Mouse (Mus musculus): Measurements from ENCODE around the gene Gata1. TPM values are rescaled to one million over a fixed set of nuclear protein-coding genes. Genes with fewer than 3 reads are reported as not detected.

Gata1 gene
- polyA plus RNA-seq, 1 experiment from 2014 or later, result 0.08 TPM

GRCm38 (mm10) chrX:7947900-7948492, 29.9 kb downstream of the Gata1 start:
- DNase-seq (ENCODE audit: low spot score) (peak; percentile 96), ATAC-seq (replicated peaks; ENCODE audit: low FRiP score, low read depth) (peak; percentile 97; the same call in 1 of the 2 replicates)
- no peaks in the 10 kb centered on the region for H3K9me3 ChIP-seq (replicated peaks; ENCODE audit: low read length)
- no peaks in the 10 kb centered on the region for H3K4me1 ChIP-seq (replicated peaks; ENCODE audit: insufficient read depth, low read length)
- 26% methylated on average over 38 of the region's 38 CpGs for WGBS
- no peak overlapping the region for H3K27ac ChIP-seq
- H3K27me3 ChIP-seq (ENCODE audit: insufficient read depth, low read length), result no peaks in the 10 kb centered on the region
- H3K4me3 ChIP-seq (replicated peaks; ENCODE audit: low read depth, low read length), result peak overlapping the region; percentile 38
- H3K36me3 ChIP-seq (ENCODE audit: insufficient read depth, low read length), result no peaks in the 10 kb centered on the region
- peak overlapping the region; percentile 53 for H3K4me2 ChIP-seq (ENCODE audit: low read length)
- no peak for TF ChIP-seq CTCF (IDR thresholded peaks at IDR 0.05; ENCODE audit: low read depth)
- peak overlapping the region; percentile 53; the same call in 1 of the 2 replicates for H3K9ac ChIP-seq (ENCODE audit: low read depth, low read length)

GRCm38 (mm10) chrX:7947108-7947899, 30.6 kb downstream of the Gata1 start, which contains the start of gene Hdac6:
Hdac6 (minus strand) TSS chrX:7947889.
- no peak for DNase-seq (ENCODE audit: low spot score)
- H3K4me1 ChIP-seq (replicated peaks; ENCODE audit: insufficient read depth, low read length), result no peaks in the 10 kb centered on the region
- H3K9ac ChIP-seq (ENCODE audit: low read depth, low read length), result peak within 1 kb of the TSS; percentile 53
- no peaks in the 10 kb centered on the region for H3K9me3 ChIP-seq (replicated peaks; ENCODE audit: low read length)
- H3K4me3 ChIP-seq (replicated peaks; ENCODE audit: low read depth, low read length), result peak within 1 kb of the TSS; percentile 38
- no peaks in the 10 kb centered on the region for H3K27me3 ChIP-seq (ENCODE audit: insufficient read depth, low read length)
- no peaks in the 10 kb centered on the region for H3K36me3 ChIP-seq (ENCODE audit: insufficient read depth, low read length)
- peak within 1 kb of the TSS; percentile 53 for H3K4me2 ChIP-seq (ENCODE audit: low read length)
- no peak for TF ChIP-seq CTCF (IDR thresholded peaks at IDR 0.05; ENCODE audit: low read depth)
- H3K27ac ChIP-seq, result peak within 1 kb of the TSS; percentile 64
- 30% methylated on average over 36 of the region's 37 CpGs for WGBS
- ATAC-seq (replicated peaks; ENCODE audit: low FRiP score, low read depth), result peak; percentile 33

GRCm38 (mm10) chrX:7945618-7946017, 32.3 kb downstream of the Gata1 start:
- TF ChIP-seq CTCF (IDR thresholded peaks at IDR 0.05; ENCODE audit: low read depth), result no peak
- DNase-seq (ENCODE audit: low spot score) (no peak), ATAC-seq (replicated peaks; ENCODE audit: low FRiP score, low read depth) (no peak)
- Histone ChIP-seq H3K27ac (no peak overlapping the region), H3K9ac (ENCODE audit: low read depth, low read length) (no peak overlapping the region), H3K4me2 (ENCODE audit: low read length) (no peak overlapping the region), H3K9me3 (replicated peaks; ENCODE audit: low read length) (no peaks in the 10 kb centered on the region), H3K4me1 (replicated peaks; ENCODE audit: insufficient read depth, low read length) (no peaks in the 10 kb centered on the region), H3K36me3 (ENCODE audit: insufficient read depth, low read length) (no peaks in the 10 kb centered on the region), H3K27me3 (ENCODE audit: insufficient read depth, low read length) (no peaks in the 10 kb centered on the region), H3K4me3 (replicated peaks; ENCODE audit: low read depth, low read length) (no peak overlapping the region)
- WGBS, result 58% methylated on average over 8 of the region's 8 CpGs

GRCm38 (mm10) chrX:7937667-7938066, 40.2 kb downstream of the Gata1 start:
- no peak overlapping the region for H3K4me2 ChIP-seq (ENCODE audit: low read length)
- no peak overlapping the region for H3K27ac ChIP-seq
- no peaks in the 10 kb centered on the region for H3K27me3 ChIP-seq (ENCODE audit: insufficient read depth, low read length)
- no peak for DNase-seq (ENCODE audit: low spot score)
- H3K36me3 ChIP-seq (ENCODE audit: insufficient read depth, low read length), result 0 out of 2 replicates have a peak, but pooled peaks cover 4% of the 10 kb centered on the region
- no peak overlapping the region for H3K9ac ChIP-seq (ENCODE audit: low read depth, low read length)
- H3K4me3 ChIP-seq (replicated peaks; ENCODE audit: low read depth, low read length), result no peak overlapping the region
- no peak for ATAC-seq (replicated peaks; ENCODE audit: low FRiP score, low read depth)
- TF ChIP-seq CTCF (IDR thresholded peaks at IDR 0.05; ENCODE audit: low read depth), result no peak
- 90% methylated on average over 6 of the region's 6 CpGs for WGBS
- no peaks in the 10 kb centered on the region for H3K4me1 ChIP-seq (replicated peaks; ENCODE audit: insufficient read depth, low read length)
- H3K9me3 ChIP-seq (replicated peaks; ENCODE audit: low read length), result no peaks in the 10 kb centered on the region

GRCm38 (mm10) chrX:7936874-7937273, 41.0 kb downstream of the Gata1 start:
- DNase-seq (ENCODE audit: low spot score) (no peak), ATAC-seq (replicated peaks; ENCODE audit: low FRiP score, low read depth) (no peak)
- H3K9ac ChIP-seq (ENCODE audit: low read depth, low read length), result no peak overlapping the region
- H3K4me3 ChIP-seq (replicated peaks; ENCODE audit: low read depth, low read length), result no peak overlapping the region
- 57% methylated on average over 11 of the region's 11 CpGs for WGBS
- H3K4me1 ChIP-seq (replicated peaks; ENCODE audit: insufficient read depth, low read length), result no peaks in the 10 kb centered on the region
- H3K27me3 ChIP-seq (ENCODE audit: insufficient read depth, low read length), result no peaks in the 10 kb centered on the region
- TF ChIP-seq CTCF (IDR thresholded peaks at IDR 0.05; ENCODE audit: low read depth), result peak; percentile 37; the same call in 1 of the 2 replicates
- H3K4me2 ChIP-seq (ENCODE audit: low read length), result no peak overlapping the region
- H3K36me3 ChIP-seq (ENCODE audit: insufficient read depth, low read length), result 0 out of 2 replicates have a peak, but pooled peaks cover 4% of the 10 kb centered on the region
- H3K9me3 ChIP-seq (replicated peaks; ENCODE audit: low read length), result no peaks in the 10 kb centered on the region
- H3K27ac ChIP-seq, result no peak overlapping the region

- DNase-seq (ENCODE audit: low spot score) (no peak), ATAC-seq (replicated peaks; ENCODE audit: low FRiP score, low read depth) (0 out of 2 replicates have a peak, but pooled peaks have one; percentile 46)
- no peaks in the 10 kb centered on the region for H3K9me3 ChIP-seq (replicated peaks; ENCODE audit: low read length)
- no peak within 1 kb of the TSS for H3K27ac ChIP-seq
- TF ChIP-seq CTCF (IDR thresholded peaks at IDR 0.05; ENCODE audit: low read depth), result no peak
- 0 out of 2 replicates have a peak, but pooled peaks cover 3% of the 10 kb centered on the region for H3K27me3 ChIP-seq (ENCODE audit: insufficient read depth, low read length)
- H3K36me3 ChIP-seq (ENCODE audit: insufficient read depth, low read length), result no peaks in the 10 kb centered on the region
- no peaks in the 10 kb centered on the region for H3K4me1 ChIP-seq (replicated peaks; ENCODE audit: insufficient read depth, low read length)
- no peak within 1 kb of the TSS for H3K4me3 ChIP-seq (replicated peaks; ENCODE audit: low read depth, low read length)
- no peak within 1 kb of the TSS for H3K4me2 ChIP-seq (ENCODE audit: low read length)
- no peak within 1 kb of the TSS for H3K9ac ChIP-seq (ENCODE audit: low read depth, low read length)
- WGBS, result 22% methylated on average over 19 of the region's 19 CpGs
These were observed 49.5 kb downstream of the Gata1 start, which contains the start of gene Eras for GRCm38 (mm10) chrX:7928270-7928790. Eras (minus strand) TSS chrX:7928607.
